Mouse (Mus musculus): ENCODE measurements around the gene Map3k1. TPM values are rescaled to one million over a fixed set of nuclear protein-coding genes. Genes with fewer than 3 reads are reported as not detected.

Gene Map3k1
- polyA plus RNA-seq, 1 experiment from 2014 or later, result 13.5 TPM

GRCm38 (mm10) chr13:111744233-111745000 is 64.4 kb downstream of the Map3k1 start:
- Histone ChIP-seq H3K36me3 (ENCODE audit: control insufficient read depth, insufficient read depth, low read length) (peaks cover 10% of the 10 kb centered on the region), H3K4me1 (ENCODE audit: control insufficient read depth, insufficient read depth, low read depth, low read length) (no peaks in the 10 kb centered on the region), H3K4me2 (ENCODE audit: low read length) (no peak overlapping the region), H3K9ac (ENCODE audit: low read depth, low read length) (no peak overlapping the region), H3K27me3 (replicated peaks; ENCODE audit: control insufficient read depth, insufficient read depth, low read length) (no peaks in the 10 kb centered on the region), H3K4me3 (ENCODE audit: low read length) (no peak overlapping the region), H3K27ac (ENCODE audit: low read depth, low read length) (no peak overlapping the region), H3K9me3 (ENCODE audit: control insufficient read depth, low read length) (no peaks in the 10 kb centered on the region)
- WGBS, result 79% methylated on average over 6 of the region's 6 CpGs
- ATAC-seq, result no peak

GRCm38 (mm10) chr13:111741991-111742615 is 66.7 kb downstream of the Map3k1 start:
- no peak overlapping the region for H3K9ac ChIP-seq (ENCODE audit: low read depth, low read length)
- H3K4me1 ChIP-seq (ENCODE audit: control insufficient read depth, insufficient read depth, low read depth, low read length), result no peaks in the 10 kb centered on the region
- no peaks in the 10 kb centered on the region for H3K36me3 ChIP-seq (ENCODE audit: control insufficient read depth, insufficient read depth, low read length)
- no peaks in the 10 kb centered on the region for H3K9me3 ChIP-seq (ENCODE audit: control insufficient read depth, low read length)
- ATAC-seq, result no peak
- 67% methylated on average over 6 of the region's 6 CpGs for WGBS
- no peak overlapping the region for H3K27ac ChIP-seq (ENCODE audit: low read depth, low read length)
- H3K4me3 ChIP-seq (ENCODE audit: low read length), result no peak overlapping the region
- no peak overlapping the region for H3K4me2 ChIP-seq (ENCODE audit: low read length)
- H3K27me3 ChIP-seq (replicated peaks; ENCODE audit: control insufficient read depth, insufficient read depth, low read length), result no peaks in the 10 kb centered on the region

- H3K27me3 ChIP-seq (replicated peaks; ENCODE audit: control insufficient read depth, insufficient read depth, low read length), result no peaks in the 10 kb centered on the region
- no peaks in the 10 kb centered on the region for H3K9me3 ChIP-seq (ENCODE audit: control insufficient read depth, low read length)
- no peak overlapping the region for H3K4me2 ChIP-seq (ENCODE audit: low read length)
- H3K4me1 ChIP-seq (ENCODE audit: control insufficient read depth, insufficient read depth, low read depth, low read length), result no peaks in the 10 kb centered on the region
- no peak for ATAC-seq
- H3K4me3 ChIP-seq (ENCODE audit: low read length), result no peak overlapping the region
- H3K9ac ChIP-seq (ENCODE audit: low read depth, low read length), result no peak overlapping the region
- no peak overlapping the region for H3K27ac ChIP-seq (ENCODE audit: low read depth, low read length)
- 85% methylated on average over 7 of the region's 7 CpGs for WGBS
- no peaks in the 10 kb centered on the region for H3K36me3 ChIP-seq (ENCODE audit: control insufficient read depth, insufficient read depth, low read length)
Observed at GRCm38 (mm10) chr13:111741204-111741990, 67.4 kb downstream of the Map3k1 start.

- ATAC-seq, result no peak
- peaks cover 11% of the 10 kb centered on the region for H3K4me1 ChIP-seq (ENCODE audit: control insufficient read depth, insufficient read depth, low read depth, low read length)
- no peaks in the 10 kb centered on the region for H3K27me3 ChIP-seq (replicated peaks; ENCODE audit: control insufficient read depth, insufficient read depth, low read length)
- 92% methylated on average over 5 of the region's 5 CpGs for WGBS
- no peak overlapping the region for H3K4me3 ChIP-seq (ENCODE audit: low read length)
- H3K27ac ChIP-seq (ENCODE audit: low read depth, low read length), result no peak overlapping the region
- H3K9ac ChIP-seq (ENCODE audit: low read depth, low read length), result no peak overlapping the region
- H3K4me2 ChIP-seq (ENCODE audit: low read length), result no peak overlapping the region
- H3K36me3 ChIP-seq (ENCODE audit: control insufficient read depth, insufficient read depth, low read length), result no peaks in the 10 kb centered on the region
- no peaks in the 10 kb centered on the region for H3K9me3 ChIP-seq (ENCODE audit: control insufficient read depth, low read length)
Observed at GRCm38 (mm10) chr13:111726898-111727297, 81.9 kb downstream of the Map3k1 start.

GRCm38 (mm10) chr13:111725165-111726077 is 83.4 kb downstream of the Map3k1 start:
- H3K4me1 ChIP-seq (ENCODE audit: control insufficient read depth, insufficient read depth, low read depth, low read length), result peaks cover 11% of the 10 kb centered on the region

GRCm38 (mm10) chr13:111724811-111725164 is 84.0 kb downstream of the Map3k1 start:
- H3K36me3 ChIP-seq (ENCODE audit: control insufficient read depth, insufficient read depth, low read length), result no peaks in the 10 kb centered on the region
- WGBS, result under 1% methylated on average over 18 of the region's 18 CpGs
- no peaks in the 10 kb centered on the region for H3K27me3 ChIP-seq (replicated peaks; ENCODE audit: control insufficient read depth, insufficient read depth, low read length)
- H3K27ac ChIP-seq (ENCODE audit: low read depth, low read length), result no peak overlapping the region
- H3K9ac ChIP-seq (ENCODE audit: low read depth, low read length), result peak overlapping the region; percentile 47; the same call in 1 of the 2 replicates
- no peaks in the 10 kb centered on the region for H3K9me3 ChIP-seq (ENCODE audit: control insufficient read depth, low read length)
- no peak; the same call in 1 of the 2 replicates for ATAC-seq
- H3K4me1 ChIP-seq (ENCODE audit: control insufficient read depth, insufficient read depth, low read depth, low read length), result peaks cover 11% of the 10 kb centered on the region
- H3K4me2 ChIP-seq (ENCODE audit: low read length), result peak overlapping the region; percentile 96
- H3K4me3 ChIP-seq (ENCODE audit: low read length), result peak overlapping the region; percentile 52

More at GRCm38 (mm10) chr13:111725165-111726077, 83.4 kb downstream of the Map3k1 start:
- Histone ChIP-seq H3K9ac (ENCODE audit: low read depth, low read length) (peak overlapping the region; percentile 47), H3K36me3 (ENCODE audit: control insufficient read depth, insufficient read depth, low read length) (no peaks in the 10 kb centered on the region), H3K4me3 (ENCODE audit: low read length) (peak overlapping the region; percentile 52), H3K4me2 (ENCODE audit: low read length) (peak overlapping the region; percentile 96), H3K27ac (ENCODE audit: low read depth, low read length) (peak overlapping the region; percentile 68), H3K9me3 (ENCODE audit: control insufficient read depth, low read length) (no peaks in the 10 kb centered on the region), H3K27me3 (replicated peaks; ENCODE audit: control insufficient read depth, insufficient read depth, low read length) (no peaks in the 10 kb centered on the region)
- ATAC-seq, result peak; percentile 99
- under 1% methylated on average over 63 of the region's 65 CpGs for WGBS

- WGBS, result 67% methylated on average over 9 of the region's 9 CpGs
Observed at GRCm38 (mm10) chr13:111719726-111720125, 89.1 kb downstream of the Map3k1 start.

GRCm38 (mm10) chr13:111710531-111710930 is 98.3 kb downstream of the Map3k1 start:
- Histone ChIP-seq H3K27me3 (replicated peaks; ENCODE audit: control insufficient read depth, insufficient read depth, low read length) (no peaks in the 10 kb centered on the region), H3K4me3 (ENCODE audit: low read length) (no peak overlapping the region), H3K4me1 (ENCODE audit: control insufficient read depth, insufficient read depth, low read depth, low read length) (no peaks in the 10 kb centered on the region), H3K27ac (ENCODE audit: low read depth, low read length) (no peak overlapping the region), H3K4me2 (ENCODE audit: low read length) (no peak overlapping the region), H3K9me3 (ENCODE audit: control insufficient read depth, low read length) (no peaks in the 10 kb centered on the region), H3K9ac (ENCODE audit: low read depth, low read length) (no peak overlapping the region), H3K36me3 (ENCODE audit: control insufficient read depth, insufficient read depth, low read length) (peaks cover 72% of the 10 kb centered on the region)
- 94% methylated on average over 4 of the region's 4 CpGs for WGBS
- ATAC-seq, result no peak

More at GRCm38 (mm10) chr13:111719726-111720125, 89.1 kb downstream of the Map3k1 start:
- H3K4me1 ChIP-seq (ENCODE audit: control insufficient read depth, insufficient read depth, low read depth, low read length), result peaks cover 6% of the 10 kb centered on the region
- no peaks in the 10 kb centered on the region for H3K27me3 ChIP-seq (replicated peaks; ENCODE audit: control insufficient read depth, insufficient read depth, low read length)
- ATAC-seq, result no peak
- no peak overlapping the region for H3K27ac ChIP-seq (ENCODE audit: low read depth, low read length)
- peaks cover 11% of the 10 kb centered on the region for H3K36me3 ChIP-seq (ENCODE audit: control insufficient read depth, insufficient read depth, low read length)
- H3K9ac ChIP-seq (ENCODE audit: low read depth, low read length), result no peak overlapping the region
- H3K9me3 ChIP-seq (ENCODE audit: control insufficient read depth, low read length), result no peaks in the 10 kb centered on the region
- H3K4me2 ChIP-seq (ENCODE audit: low read length), result no peak overlapping the region
- no peak overlapping the region for H3K4me3 ChIP-seq (ENCODE audit: low read length)

Data from hindbrain, embryonic 16.5 days (tissue).